Mouse (Mus musculus) embryo, embryonic 9.5 days (tissue): ENCODE data around the gene Manf.

Experiments
- DNase-seq: peaks from one replicate; pipeline ENCODE4 v3.0.0-alpha.2; 2017; ENCODE audit errors: extremely low spot score

The Manf gene

DNA sequence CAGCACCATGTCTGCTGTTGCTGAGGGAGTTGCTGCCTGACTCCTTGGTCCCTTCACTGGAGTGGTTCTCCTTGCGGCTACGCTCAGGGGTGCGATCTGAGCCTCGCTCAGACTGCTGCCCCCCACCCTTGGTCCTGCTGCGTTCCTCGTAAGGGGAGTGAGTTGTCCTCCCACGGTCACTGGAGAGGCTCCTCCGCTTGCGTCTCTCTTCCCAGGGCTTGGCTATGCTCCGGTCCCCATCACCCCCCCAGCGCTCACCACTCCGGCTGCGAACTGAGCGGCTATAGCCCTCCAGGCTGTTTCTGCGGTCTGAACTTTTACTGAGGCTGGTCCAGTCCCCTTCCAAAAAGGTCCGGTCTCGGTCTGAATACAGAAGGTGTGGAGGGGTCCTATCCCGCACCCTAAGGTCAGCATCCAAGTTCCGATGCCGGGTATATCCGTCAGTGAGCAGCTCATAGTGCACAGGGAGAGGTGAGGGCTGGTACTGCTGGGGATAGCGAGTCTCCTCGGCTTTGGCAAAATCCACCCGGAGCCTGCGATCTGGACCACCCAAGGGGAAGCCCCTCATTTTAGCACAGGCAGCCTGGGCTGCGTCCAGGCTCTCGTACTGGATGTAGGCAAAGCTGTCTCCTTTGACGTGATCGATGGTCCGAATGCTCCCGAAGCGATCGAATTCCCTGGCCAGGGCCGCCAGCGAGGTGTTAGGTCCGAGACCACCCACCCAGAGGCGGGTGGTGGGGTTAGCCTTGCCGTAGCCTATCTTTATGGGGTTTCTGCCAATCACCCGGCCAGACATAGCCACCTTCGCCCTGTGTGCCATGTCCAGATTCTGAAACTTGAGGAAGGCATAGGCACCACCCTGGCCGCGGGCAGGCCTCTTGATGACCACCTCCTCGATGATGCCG, 6.5 kb downstream of the Manf start:
- peak; percentile 58 for DNase-seq

DNA sequence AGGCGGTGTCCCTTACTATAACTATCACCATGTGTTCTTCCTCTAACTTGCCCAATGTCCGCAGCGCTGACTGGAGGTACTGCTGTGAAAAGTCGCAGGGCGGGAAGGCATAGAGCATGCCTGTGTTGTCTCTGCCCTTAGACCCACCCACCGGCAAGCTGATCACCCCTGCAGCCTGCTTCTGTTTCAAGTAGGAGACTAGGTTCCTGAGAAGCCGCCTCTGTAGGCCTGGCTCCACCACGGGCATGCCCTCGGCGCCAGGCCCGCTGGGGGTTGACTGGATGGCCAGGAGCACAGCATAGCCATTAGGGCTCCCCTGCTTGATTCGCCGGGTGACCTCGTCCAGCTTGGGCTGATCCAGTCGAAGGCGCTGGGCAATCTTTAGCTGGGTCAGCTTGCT, 7.5 kb downstream of the Manf start:
- DNase-seq, result no peak

DNA sequence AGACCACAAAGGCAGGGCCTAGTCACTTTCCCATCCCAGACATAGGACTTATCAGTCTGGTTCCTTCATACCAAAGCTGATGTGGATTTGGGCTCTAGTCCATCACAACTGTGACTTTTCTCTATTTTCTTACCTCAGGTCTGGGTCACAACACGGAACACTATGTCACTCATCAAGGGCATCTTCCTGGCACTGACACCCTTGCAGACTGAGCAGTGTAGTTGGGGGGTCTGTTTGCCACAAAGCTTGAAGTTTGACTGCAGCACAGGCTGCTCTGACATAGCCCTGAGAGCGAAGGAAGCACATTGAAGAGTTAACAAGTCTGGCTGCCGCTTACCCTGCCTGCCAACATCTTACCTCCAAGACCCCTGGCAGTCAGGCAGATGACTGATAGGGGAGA, 8.7 kb downstream of the Manf start:
- DNase-seq, result no peak

DNA sequence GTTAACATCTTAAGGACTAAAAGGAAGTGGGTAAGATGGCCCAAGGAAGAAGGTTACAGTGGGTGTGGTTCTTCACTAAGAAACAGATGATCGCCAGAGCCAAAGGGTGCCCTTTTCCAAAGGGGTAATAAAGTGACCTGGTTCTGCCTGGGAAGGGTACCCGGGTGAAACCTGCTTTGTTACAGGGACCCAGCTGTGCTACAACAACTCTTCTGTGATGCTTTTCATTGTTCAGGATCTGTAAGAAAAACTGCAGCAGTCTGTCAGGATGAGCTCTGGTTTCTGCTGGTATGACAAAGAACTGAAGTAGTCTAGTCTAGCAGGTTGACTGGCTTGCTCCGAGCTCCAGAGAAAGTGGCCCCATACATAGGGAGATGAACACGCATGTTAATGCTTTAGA, 9.6 kb downstream of the Manf start:
- DNase-seq, result no peak

- DNase-seq, result no peak
These were observed 10.6 kb downstream of the Manf start for GRCm38 (mm10) chr9:106881071-106881755.

GRCm38 (mm10) chr9:106879471-106879870, 12.3 kb downstream of the Manf start:
- DNase-seq, result no peak

DNA sequence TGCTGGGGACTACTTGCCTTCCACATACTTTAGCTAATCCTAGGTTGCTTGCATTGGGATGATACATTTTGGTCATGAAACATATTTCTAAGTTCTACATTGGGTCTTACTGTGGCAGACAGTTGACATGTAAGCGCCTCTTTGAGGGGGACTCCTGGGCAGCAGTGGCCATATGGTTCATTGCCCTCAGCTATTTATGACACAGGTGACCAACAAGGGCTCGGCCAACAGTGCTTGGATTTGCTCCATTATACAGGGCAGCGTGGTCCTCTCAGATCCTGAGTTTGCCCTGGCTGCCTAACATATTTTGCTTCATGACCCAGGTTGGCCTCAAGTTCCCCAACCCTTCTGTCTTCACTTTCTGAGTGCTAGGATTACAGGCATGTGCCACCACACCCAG, 15.1 kb downstream of the Manf start:
- no peak for DNase-seq

- DNase-seq, result no peak
These were observed 17.6 kb downstream of the Manf start for GRCm38 (mm10) chr9:106874216-106874615.

DNA sequence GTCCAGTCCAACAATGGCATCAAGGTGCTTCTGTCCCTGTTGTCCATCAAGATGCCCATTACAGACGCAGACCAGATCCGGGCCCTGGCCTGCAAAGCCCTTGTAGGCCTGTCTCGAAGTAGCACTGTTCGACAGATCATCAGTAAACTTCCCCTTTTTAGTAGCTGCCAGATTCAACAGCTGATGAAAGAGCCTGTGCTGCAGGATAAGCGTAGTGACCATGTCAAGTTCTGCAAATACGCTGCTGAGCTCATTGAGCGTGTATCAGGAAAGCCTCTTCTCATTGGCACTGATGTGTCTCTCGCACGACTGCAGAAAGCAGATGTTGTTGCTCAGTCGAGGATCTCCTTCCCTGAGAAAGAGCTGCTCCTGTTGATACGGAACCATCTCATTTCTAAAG, 33.7 kb downstream of the Manf start:
- DNase-seq, result no peak

DNA sequence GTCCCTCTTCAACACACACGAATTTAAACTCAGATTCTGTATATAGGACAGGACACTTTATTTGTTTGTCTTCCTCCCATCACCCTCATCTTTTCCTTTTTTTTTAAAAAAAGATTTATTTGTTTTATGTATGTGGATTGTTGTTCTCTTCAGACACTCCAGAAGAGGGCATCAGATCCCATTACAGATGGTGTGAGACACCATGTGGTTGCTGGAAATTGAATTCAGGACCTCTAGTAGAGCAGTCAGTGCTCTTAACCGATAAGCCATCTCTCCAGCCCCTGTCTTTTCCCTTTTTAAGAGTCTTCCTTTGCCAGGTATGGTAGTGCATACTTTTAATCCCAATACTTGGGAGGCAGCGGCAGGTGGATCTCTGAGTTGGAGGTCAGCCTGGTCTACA, 35.1 kb downstream of the Manf start:
- DNase-seq, result no peak

- DNase-seq, result no peak
These were observed 49.0 kb downstream of the Manf start for GRCm38 (mm10) chr9:106842800-106843199.

DNA sequence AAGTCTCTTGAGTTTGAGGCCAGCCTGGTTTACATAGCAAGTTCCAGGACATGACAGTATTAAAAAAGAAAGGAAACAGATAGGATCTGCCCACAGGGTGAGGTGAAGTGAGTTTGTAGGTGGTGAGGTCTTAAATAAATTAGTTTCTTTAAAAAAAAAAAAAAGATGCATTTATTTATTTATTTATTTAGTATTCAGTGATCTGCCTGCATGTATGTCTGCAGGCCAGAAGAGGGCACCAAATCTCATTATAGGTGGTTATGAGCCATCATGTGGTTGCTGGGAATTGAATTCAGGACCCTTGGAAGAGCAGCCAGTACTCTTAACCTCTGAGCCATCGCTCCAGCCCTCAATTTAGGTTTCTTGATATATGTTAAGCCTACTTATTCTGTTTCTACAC, 51.2 kb downstream of the Manf start:
- DNase-seq, result no peak

DNA sequence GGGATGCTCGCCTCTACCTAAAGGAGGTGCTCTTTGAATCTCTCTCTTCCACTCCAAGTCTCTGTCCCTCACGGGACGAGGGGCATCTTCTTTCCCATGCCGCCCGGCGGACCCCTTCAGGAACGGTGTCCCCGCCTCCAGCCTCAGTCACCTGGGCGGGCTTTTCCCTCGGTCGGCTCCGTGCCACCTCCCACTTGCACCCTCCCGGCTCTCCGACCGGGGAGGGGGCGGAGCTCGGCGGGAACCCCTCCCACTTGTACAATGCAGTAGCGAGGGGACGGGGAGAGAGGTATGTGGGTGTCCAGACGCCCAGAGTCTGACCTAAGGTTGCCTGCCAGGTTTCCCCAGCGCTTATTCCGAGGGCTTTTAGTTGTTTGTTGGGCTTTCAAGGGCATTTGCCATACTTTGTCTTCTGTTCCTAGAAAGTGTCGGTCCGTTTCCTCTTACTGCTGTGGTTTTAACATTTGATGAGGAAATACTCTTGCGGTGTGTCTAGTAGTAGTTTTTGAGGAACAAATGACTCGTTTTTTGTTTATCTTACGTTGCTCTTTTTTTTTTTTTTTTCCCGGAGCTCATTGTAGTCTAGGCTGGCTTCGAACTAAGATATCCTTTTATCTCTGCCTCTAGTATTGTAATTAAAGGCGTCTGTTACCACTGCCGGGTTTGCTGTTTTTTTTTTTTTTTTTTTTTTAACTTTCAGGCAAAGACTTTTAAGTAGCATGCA, 69.2 kb downstream of the Manf start:
- peak; percentile 88 for DNase-seq

DNA sequence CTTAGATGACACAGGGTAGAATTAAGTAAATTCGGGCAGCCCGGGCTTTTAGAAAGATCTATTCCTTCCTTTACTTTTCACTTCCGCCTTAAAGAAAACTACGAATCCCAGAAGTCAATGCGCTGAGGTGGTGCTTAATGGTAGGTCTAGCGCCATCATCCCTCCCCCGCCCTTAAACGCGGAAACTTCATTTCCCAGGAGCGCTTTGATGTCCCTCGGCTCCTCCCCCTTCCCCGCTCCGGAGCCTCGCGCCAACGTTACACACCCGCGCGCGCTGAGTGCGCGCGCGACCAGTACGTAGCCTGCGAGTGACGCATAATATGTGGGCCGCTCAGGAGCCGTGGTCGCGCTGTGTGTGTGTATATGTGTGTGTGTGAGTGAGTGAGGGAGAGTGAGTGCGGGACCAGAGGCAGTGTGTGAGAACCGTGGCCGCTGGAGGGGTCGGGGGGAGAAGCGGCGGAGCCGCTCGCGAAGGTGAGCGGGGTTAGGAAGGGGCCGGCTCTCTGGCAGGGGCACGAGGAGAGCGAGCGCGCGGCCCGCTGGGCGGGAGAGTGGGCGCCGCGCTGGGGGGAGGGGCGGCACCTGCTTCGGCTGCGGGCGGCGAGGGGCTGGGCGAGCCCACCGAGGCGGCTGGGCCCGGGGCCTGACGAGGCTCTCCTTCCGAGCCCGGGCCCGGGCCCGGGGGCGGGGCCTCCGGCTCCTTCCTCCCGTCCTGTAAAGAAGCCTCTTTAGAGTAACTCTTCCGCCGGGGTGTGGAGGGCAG, 70.0 kb downstream of the Manf start, which contains the start of gene Dcaf1:
TSS of gene Dcaf1 (plus strand) at position 257 of the 763 bp plus-strand sequence.
- peak; percentile 94 for DNase-seq

DNA sequence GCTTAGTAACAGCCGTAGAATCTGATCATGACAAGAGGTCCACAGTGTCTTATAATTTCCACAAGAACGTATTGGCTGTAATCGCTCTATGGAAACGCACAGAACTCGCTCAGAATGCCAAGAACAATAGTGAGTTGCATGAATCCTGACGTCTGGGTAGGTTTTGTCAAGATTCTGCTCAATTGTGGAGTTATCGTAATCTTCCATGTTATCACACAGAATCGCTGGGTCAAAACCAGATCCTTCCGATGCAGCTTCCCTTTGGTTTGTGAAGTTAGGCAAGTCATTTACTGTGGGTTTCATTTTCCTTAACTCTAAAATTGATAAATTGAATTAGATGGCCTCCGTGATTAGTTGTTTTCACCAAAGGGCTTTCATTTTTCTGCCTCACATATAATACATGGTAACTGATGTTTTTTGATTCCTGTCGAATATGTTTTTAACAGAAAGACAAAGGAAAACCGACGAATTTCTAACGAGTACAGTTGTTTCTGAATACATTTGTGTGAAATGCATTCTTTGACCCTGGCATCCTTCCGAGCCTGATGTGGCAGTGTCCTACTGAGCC, 70.6 kb downstream of the Manf start:
- DNase-seq, result peak; percentile 7

DNA sequence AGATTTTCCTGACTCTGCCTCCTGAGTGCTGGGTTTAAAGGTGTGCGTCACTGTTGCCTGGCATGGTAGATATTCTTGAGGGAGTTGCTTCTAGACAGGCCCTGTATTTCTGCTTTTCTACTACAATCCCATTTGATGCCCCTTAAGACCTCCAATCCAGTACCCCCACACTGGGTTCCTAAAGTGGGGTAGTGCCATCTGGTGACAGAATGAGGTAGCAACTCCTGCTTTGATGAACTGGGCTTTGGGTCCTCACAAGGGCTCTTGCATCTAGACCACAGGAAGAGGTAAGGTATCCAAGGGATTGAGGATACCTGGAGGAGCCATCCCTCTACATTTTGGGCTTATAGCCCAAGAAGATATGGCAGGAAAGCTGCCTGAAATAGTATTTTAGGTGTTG, 72.6 kb downstream of the Manf start:
- no peak for DNase-seq

DNA sequence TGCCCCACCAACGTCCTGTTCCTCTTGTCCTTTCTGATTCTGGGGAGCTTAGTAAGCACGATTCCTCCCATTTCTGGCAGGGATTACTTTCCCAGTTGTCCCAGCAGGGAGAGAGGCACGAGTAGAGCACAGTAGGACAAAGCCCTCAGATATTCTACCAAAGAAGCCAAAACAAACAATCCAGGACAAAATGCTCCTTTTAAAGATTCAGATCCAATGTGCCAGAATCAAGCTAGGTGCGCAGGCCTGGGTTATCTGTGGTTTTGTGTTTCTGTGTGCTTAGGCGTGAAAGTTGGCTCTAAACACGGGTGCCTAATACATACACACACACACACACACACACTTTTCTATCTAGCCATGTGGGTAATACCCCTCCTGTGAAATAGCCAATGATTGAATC, 73.6 kb downstream of the Manf start:
- DNase-seq, result no peak

DNA sequence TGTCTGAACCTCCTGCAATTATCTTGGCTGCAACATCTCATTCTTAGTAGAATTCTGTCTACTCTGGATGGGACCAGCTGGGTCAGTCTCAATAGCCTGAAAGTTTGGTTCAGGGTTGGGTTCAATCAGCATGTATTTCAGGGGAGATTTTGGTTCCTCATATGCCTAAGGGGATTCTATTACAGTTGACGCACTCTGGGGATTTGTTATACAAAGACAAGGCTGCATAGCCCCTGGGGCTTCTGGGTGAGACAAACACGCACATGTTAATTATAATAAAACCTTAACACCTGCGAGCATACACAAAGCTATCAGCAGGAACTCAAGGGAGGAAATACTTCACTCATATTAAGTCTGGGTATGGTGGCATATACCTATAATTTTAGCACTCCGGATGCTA, 85.3 kb downstream of the Manf start:
- DNase-seq, result no peak

- DNase-seq, result no peak
These were observed 100.9 kb downstream of the Manf start for GRCm38 (mm10) chr9:106790831-106791230.

DNA sequence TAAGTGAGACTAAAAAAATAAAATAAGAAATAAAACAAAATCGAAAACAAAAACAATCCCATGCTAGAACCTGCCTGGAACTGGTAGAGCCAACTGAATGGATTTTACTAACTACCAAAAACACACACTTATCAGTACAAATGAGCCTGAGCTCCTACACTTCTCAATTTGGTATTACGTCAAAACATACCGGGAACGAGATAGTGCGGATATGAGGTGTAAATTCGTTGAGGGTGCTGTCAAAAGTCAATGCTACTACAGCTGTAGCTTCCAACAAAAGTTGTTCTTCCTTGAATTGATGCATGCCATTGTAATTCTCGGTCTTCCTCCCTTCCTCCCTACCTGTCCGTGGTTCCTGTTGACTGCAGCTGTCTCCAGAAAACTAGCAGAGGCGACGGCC, 102.4 kb downstream of the Manf start:
- peak; percentile 2 for DNase-seq

GRCm38 (mm10) chr9:106788812-106789321, 102.9 kb downstream of the Manf start, which contains the start of gene Rad54l2:
TSS of gene Rad54l2 (minus strand) at chr9:106789194.
- DNase-seq, result peak; percentile 91
